Mouse (Mus musculus): ENCODE measurements around the gene Pcsk6. TPM values are rescaled to one million over a fixed set of nuclear protein-coding genes. Genes with fewer than 3 reads are reported as not detected.

Pcsk6 gene
- total and polyA plus RNA-seq, 3 experiments = 0.01 TPM; not detected in 2

DNA sequence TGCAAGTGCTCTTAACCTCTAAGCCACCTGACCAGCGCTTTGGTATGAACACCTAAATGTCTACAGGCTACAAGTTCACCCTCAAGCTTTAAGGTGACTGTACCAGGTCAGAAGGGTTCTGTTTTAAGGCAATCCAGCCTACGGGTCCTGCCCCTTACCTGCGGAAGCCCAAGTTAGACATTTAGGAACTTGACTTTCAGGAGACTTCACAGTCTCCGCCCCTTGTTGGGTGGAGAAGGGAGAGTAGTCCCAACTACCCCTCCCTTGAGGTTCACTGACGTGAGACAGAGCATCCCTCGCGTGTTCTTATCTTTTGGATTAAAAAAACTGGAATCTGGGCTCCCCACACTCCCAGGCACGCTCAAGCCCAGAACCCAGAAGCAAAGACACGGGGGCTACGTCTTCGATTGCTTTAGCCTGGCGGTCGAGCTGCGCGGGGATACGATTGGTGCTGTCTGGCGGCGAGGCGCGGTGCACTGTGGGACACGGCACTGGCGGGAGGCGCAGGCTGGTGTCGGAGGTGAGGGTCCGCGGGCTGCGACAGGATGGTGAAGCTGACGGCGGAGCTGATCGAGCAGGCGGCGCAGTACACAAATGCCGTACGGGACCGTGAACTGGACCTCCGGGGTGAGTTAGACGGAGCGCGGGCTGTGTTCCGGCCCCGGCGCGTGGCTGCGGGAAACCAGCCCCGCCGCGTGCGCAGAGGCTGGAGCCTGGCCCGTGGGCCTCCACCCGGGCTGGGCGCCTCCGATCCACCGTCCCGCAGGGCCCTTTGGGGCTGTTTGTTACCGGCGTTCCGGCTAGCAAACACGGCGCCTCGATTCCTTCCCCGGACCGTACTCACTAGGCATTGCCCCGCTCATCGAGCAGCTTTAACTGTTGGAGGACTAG is 198.8 kb downstream of the Pcsk6 start (continued):
- peak; percentile 17; the same call in 1 of the 2 replicates for TF ChIP-seq GATA1 (IDR thresholded peaks at IDR 0.05; ENCODE audit: low read depth, low read length)
- TF ChIP-seq ZKSCAN1 (IDR thresholded peaks at IDR 0.05; ENCODE audit: low read depth, low read length) = no peak
- no peak for TF ChIP-seq ZC3H11A (IDR thresholded peaks at IDR 0.05; ENCODE audit: low read depth, low read length)
- TF ChIP-seq ETS1 (IDR thresholded peaks at IDR 0.05; ENCODE audit: low read depth, low read length) = peak; percentile 60; the same call in 1 of the 2 replicates
- TF ChIP-seq EP300 (IDR thresholded peaks at IDR 0.05; ENCODE audit: low read depth in 1 of 2, low read length in 2 of 2) = no peak
- TF ChIP-seq TAL1 (IDR thresholded peaks at IDR 0.05; ENCODE audit: low read length) = no peak
- peak; percentile 79 to 81 for TF ChIP-seq POLR2A (IDR thresholded peaks at IDR 0.05; ENCODE audit: control insufficient read depth in 1 of 2, insufficient read depth in 1 of 2, low read depth in 1 of 2, low read length in 2 of 2, poor library complexity in 1 of 2)
- TF ChIP-seq MAFK (IDR thresholded peaks at IDR 0.05; ENCODE audit: borderline replicate concordance, low read depth, low read length) = no peak
- TF ChIP-seq SIN3A (IDR thresholded peaks at IDR 0.05; ENCODE audit: low read length) = peak; percentile 97
- TF ChIP-seq MXI1 (IDR thresholded peaks at IDR 0.05; ENCODE audit: low read depth, low read length) = peak; percentile 94
- TF ChIP-seq CHD1 (IDR thresholded peaks at IDR 0.05; ENCODE audit: low read depth, low read length) = no peak
- peak; percentile 80 for TF ChIP-seq NELFE (IDR thresholded peaks at IDR 0.05; ENCODE audit: low read depth, low read length)
- TF ChIP-seq POLR2AphosphoS2 (IDR thresholded peaks at IDR 0.05; ENCODE audit: low read length) = peak; percentile 76
- no peak; the same call in 1 of the 2 replicates for TF ChIP-seq RCOR1 (IDR thresholded peaks at IDR 0.05; ENCODE audit: low read depth, low read length)
- peak; percentile 77 for TF ChIP-seq TCF12 (IDR thresholded peaks at IDR 0.05; ENCODE audit: low read depth, low read length)
- peak; percentile 81 for TF ChIP-seq TBP (IDR thresholded peaks at IDR 0.05; ENCODE audit: low read depth, low read length)
- peak; percentile 96 for TF ChIP-seq HCFC1 (IDR thresholded peaks at IDR 0.05; ENCODE audit: low read depth, low read length)
- no peak for TF ChIP-seq RAD21 (IDR thresholded peaks at IDR 0.05; ENCODE audit: low read depth, low read length)
- no peak for TF ChIP-seq ZMIZ1 (IDR thresholded peaks at IDR 0.05; ENCODE audit: low read depth, low read length)

GRCm38 (mm10) chr7:66061057-66061456 is 199.5 kb downstream of the Pcsk6 start:
- Histone ChIP-seq H3K27me3 (ENCODE audit: control insufficient read depth in 1 of 2, insufficient read depth in 2 of 2, low read length in 2 of 2) (no peaks in the 10 kb centered on the region), H3K9me3 (replicated peaks; ENCODE audit: insufficient read depth, low read length) (no peaks in the 10 kb centered on the region), H3K27ac (ENCODE audit: control insufficient read depth, low read depth, low read length) (peak overlapping the region; percentile 48), H3K4me3 (ENCODE audit: control insufficient read depth in 1 of 2, insufficient read depth in 1 of 2, low read depth in 2 of 2, low read length in 2 of 2) (peak overlapping the region; percentile 82 to 90), H3K4me1 (ENCODE audit: control insufficient read depth in 1 of 2, insufficient read depth in 2 of 2, low read length in 2 of 2) (peaks cover 0 to 14% of the 10 kb centered on the region in 2 experiments; a peak in 2 of 4 replicates), H3K36me3 (ENCODE audit: control insufficient read depth in 1 of 2, insufficient read depth in 2 of 2, low read length in 2 of 2) (peaks cover 19 to 24% of the 10 kb centered on the region in 2 experiments), H3K79me2 (ENCODE audit: control insufficient read depth, insufficient read depth, low read length, poor library complexity) (peaks cover 40% of the 10 kb centered on the region), H3K9ac (ENCODE audit: control insufficient read depth, low read depth, low read length, poor library complexity, severe bottlenecking) (peak overlapping the region; percentile 92)
- no peak for TF ChIP-seq RCOR1 (IDR thresholded peaks at IDR 0.05; ENCODE audit: low read depth, low read length)
- TF ChIP-seq MAZ (IDR thresholded peaks at IDR 0.05; ENCODE audit: low read depth, low read length) = no peak
- peak; percentile 84 for TF ChIP-seq MXI1 (IDR thresholded peaks at IDR 0.05; ENCODE audit: low read depth, low read length)
- peak; percentile 57 for DNase-seq (ENCODE audit: low read depth, low spot score)
